Mouse (Mus musculus) liver, embryonic 11.5 days (tissue): Measurements from ENCODE around the gene Npm1. TPM values are rescaled to one million over a fixed set of nuclear protein-coding genes. Genes with fewer than 3 reads are reported as not detected.

ENCODE experiments used
- ATAC-seq: fragments of 200-750 bp; cut with Nextera tagmentation; replicated peaks from 2 replicates; pipeline ENCODE4 v1.8.0; 2017; ENCODE audit warnings: moderate number of reproducible peaks, mild to moderate bottlenecking, moderate TSS enrichment, moderate library complexity; ENCODE audit not compliant: low FRiP score
- DNase-seq: peaks from one replicate; pipeline ENCODE4 v3.0.0-alpha.2; 2017; ENCODE audit warnings: low spot score
- H3K27ac ChIP-seq: fragments of 300-500 bp; sonication (generic); 2 replicates; pipeline ENCODE4 v1.5.1; 2014; ENCODE audit warnings: mild to moderate bottlenecking, low read depth, low read length, control low read depth
- H3K27me3 ChIP-seq: fragments of 300-500 bp; sonication (generic); replicated peaks from 2 replicates; pipeline ENCODE4 v1.6.1; 2014; ENCODE audit warnings: low read length, mixed read lengths; ENCODE audit not compliant: control insufficient read depth, insufficient read depth
- H3K36me3 ChIP-seq: fragments of 300-500 bp; sonication (generic); 2 replicates; pipeline ENCODE4 v1.6.1; 2014; ENCODE audit warnings: mild to moderate bottlenecking, low read length, moderate library complexity, mixed read lengths; ENCODE audit not compliant: control insufficient read depth, insufficient read depth
- H3K4me1 ChIP-seq: fragments of 300-500 bp; sonication (generic); replicated peaks from 2 replicates; pipeline ENCODE4 v1.6.1; 2014; ENCODE audit warnings: low read length, mixed read lengths; ENCODE audit not compliant: control insufficient read depth, insufficient read depth
- H3K4me2 ChIP-seq: fragments of 300-500 bp; sonication (generic); 2 replicates; pipeline ENCODE4 v1.6.1; 2014; ENCODE audit warnings: mild to moderate bottlenecking, control low read depth, moderate library complexity
- H3K4me3 ChIP-seq: fragments of 300-500 bp; sonication (generic); 2 replicates; pipeline ENCODE4 v1.5.1; 2014; ENCODE audit warnings: low read depth, low read length, control low read depth
- H3K9ac ChIP-seq: fragments of 300-500 bp; sonication (generic); 2 replicates; pipeline ENCODE4 v1.6.1; 2014; ENCODE audit warnings: low read depth, low read length, control low read depth
- H3K9me3 ChIP-seq: fragments of 300-500 bp; sonication (generic); 2 replicates; pipeline ENCODE4 v1.6.1; 2016; ENCODE audit warnings: low read length, inconsistent platforms, mixed read lengths; ENCODE audit not compliant: control insufficient read depth
- WGBS: fragments of 180-500 bp; shearing (Covaris S2); extraction: QIAGEN DNeasy Blood & Tissue Kit; methylation state at CpG from one replicate; pipeline ENCODE4 v1.1.7; 2014; 5-methylcytosine and 5-hydroxymethylcytosine counted together
- polyA plus RNA-seq: library from polyadenylated mRNA; unstranded; fragments of >200 nt; fragmentation: Nextera tagmentation; extraction: Ambion mirVana; gene quantifications from 2 replicates; pipeline ENCODE4 v1.2.1, GENCODE M21; 2014

Npm1 gene
- polyA plus RNA-seq, 1 experiment from 2014 or later, result 1,921 TPM

DNA sequence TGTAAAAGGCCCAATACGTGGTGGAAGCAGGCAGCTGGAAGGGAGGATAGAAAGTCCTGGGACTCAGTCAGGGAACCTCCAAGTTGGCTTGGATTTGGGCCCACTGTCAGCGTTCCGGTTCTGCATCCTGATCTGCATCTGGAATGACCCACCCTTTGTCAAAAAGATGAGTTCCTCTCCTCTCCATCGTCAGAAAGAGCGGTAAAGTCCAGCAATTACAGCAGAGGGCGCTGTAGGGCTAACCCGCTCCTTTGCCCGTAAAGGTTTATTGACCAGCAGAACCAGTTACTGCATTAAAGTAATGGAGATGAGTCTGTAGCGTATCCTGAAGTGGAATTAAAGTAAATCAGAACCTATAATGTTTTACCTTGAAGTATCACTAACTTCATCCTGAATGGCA lies 7.5 kb upstream of the Npm1 start:
- Histone ChIP-seq H3K36me3 (no peaks in the 10 kb centered on the region), H3K4me1 (no peaks in the 10 kb centered on the region), H3K27me3 (peaks cover 17% of the 10 kb centered on the region), H3K4me3 (no peak overlapping the region), H3K4me2 (no peak overlapping the region), H3K27ac (no peak overlapping the region), H3K9me3 (no peaks in the 10 kb centered on the region), H3K9ac (no peak overlapping the region)
- DNase-seq (no peak), ATAC-seq (no peak)
- 10% methylated on average over 9 of the region's 9 CpGs for WGBS

DNA sequence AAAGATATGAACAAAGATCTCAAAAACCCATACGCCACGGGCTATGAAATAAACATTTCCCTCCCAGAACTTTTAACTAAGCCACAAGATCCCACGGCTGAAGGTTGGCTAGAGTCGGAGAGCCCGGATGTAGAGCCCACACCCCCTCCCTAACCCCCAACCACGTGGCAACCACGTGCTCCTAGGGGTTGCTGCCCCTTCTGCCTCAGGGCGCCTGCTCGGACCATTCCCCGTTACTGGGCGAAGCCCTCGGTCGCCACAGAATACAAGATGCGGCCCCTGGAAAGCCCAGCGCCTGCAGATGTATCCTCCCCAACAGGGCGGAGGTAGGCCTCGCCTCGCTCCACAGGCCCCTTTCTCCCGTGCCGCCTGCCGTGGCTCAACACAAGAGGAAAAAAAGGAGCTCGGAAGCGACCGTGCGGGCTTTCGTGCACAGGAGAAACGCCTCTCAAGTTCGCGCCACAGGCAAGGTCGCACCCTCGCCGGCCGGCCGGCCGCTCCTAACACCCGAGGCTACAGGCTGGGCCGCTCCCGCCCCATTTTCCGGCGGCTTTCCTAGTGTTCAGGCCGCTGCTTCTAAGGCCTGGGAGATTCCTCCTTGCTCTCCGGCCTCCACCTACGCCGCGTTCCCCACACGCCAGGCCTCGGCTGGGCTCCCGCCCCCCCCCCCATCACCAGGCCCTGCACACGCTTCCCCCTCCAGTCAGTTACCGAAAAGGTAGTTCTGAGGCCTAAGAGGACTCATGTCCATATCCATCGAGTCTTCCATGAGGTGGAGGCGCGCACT lies 602 bp downstream of the Npm1 start:
- DNase-seq, result peak; percentile 76
- Histone ChIP-seq H3K27me3 (0 out of 2 replicates have a peak, but pooled peaks cover 1% of the 10 kb centered on the region), H3K4me1 (peaks cover 5% of the 10 kb centered on the region; the same call in 1 of the 2 replicates), H3K9ac (peak overlapping the region; percentile 99), H3K36me3 (peaks cover 16% of the 10 kb centered on the region), H3K4me3 (peak overlapping the region; percentile 98), H3K4me2 (peak overlapping the region; percentile 78), H3K9me3 (no peaks in the 10 kb centered on the region), H3K27ac (peak overlapping the region; percentile 89)
- 2% methylated on average over 53 of the region's 53 CpGs for WGBS
- peak; percentile 56 for ATAC-seq

DNA sequence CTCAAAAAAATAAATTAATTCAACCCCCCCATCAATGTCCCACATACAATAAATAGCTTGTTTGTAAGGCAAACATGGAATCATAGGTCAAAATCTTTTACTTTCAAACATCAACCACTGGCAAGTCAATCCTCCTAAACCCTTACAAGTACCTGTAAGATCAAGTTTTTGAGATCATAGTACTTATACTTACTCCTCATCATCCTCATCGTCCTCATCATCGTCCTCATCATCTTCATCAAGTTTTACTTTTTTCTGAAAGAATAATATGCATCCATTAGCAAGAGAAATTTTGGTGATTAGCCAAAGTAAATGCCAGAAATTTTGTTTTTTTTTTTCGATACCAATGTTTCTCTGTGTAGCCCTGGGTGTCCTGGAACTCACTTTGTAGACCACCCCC lies 3.3 kb downstream of the Npm1 start:
- H3K27ac ChIP-seq, result no peak overlapping the region
- H3K9me3 ChIP-seq, result no peaks in the 10 kb centered on the region
- no peak for ATAC-seq
- peaks cover 26% of the 10 kb centered on the region for H3K36me3 ChIP-seq
- no peak overlapping the region for H3K9ac ChIP-seq
- DNase-seq, result no peak
- peaks cover 5% of the 10 kb centered on the region; the same call in 1 of the 2 replicates for H3K4me1 ChIP-seq
- no peak overlapping the region for H3K4me3 ChIP-seq
- H3K4me2 ChIP-seq, result peak overlapping the region; percentile 78
- WGBS, result 82% methylated on average over 3 of the region's 3 CpGs
- H3K27me3 ChIP-seq, result no peaks in the 10 kb centered on the region

DNA sequence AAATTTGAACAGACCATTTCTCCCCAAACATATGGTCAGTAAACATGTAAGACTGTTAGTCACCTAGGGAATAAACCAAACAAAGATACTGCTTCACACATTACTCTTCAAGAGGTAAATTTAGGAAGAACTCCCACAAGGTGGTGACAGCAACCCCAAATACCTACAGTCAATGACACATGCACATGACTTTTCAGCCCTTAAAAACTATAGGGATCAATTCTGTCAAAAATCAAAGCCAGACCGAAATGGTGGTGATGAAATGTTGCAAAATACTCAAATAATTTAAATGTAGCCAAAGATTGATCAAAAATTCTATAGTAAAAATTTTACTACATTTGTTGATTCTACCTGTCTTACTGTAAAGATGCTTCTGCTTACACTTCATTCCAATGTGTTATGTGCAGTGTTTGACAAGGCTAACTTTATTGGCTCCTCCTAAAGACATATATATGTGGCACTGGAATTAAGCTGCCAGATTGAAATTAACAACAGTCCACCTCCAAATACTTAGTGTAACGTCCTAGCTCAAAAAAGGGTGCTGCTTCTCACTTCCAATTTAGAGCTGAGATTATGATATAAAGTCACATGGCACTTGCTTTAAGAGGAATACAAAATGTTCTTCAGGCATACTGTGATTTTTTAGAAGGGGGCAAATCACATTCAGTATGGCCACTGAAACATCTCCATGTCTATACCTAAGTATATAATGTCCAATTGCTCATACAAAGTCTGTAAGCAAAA lies 5.4 kb downstream of the Npm1 start:
- Histone ChIP-seq H3K36me3 (peaks cover 32% of the 10 kb centered on the region), H3K4me1 (peaks cover 2% of the 10 kb centered on the region; the same call in 1 of the 2 replicates), H3K27ac (no peak overlapping the region), H3K4me3 (no peak overlapping the region), H3K27me3 (no peaks in the 10 kb centered on the region), H3K9ac (no peak overlapping the region), H3K4me2 (no peak overlapping the region), H3K9me3 (no peaks in the 10 kb centered on the region)
- ATAC-seq (no peak), DNase-seq (no peak)
- WGBS, result 75% methylated on average over 2 of the region's 2 CpGs

DNA sequence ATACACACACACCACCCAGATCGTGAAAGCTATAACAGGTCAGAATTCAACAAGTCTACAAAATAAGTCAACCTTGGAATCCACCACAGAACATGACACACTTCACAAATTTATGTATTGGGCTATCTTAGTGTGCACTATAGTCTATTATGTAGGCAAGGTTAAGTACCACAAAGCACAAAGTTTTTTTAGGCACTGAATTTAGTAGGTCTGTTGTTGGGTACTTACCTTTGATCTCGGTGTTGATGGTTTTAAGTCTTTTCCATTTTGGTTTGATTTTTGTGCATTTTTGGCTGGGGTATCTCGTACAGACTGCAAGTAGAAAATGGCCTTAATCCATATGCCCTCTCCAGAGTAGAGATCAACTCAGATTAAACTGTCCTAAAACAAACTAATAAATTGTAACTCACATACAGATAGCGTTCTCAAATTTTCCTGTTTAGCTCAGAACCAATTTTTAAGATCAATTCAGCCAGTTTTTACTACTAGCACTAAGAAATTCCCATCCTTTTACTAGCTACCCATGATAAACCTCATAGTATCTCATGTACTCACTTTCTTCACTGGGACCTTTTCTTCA lies 6.5 kb downstream of the Npm1 start:
- H3K36me3 ChIP-seq, result peaks cover 38% of the 10 kb centered on the region
- no peak overlapping the region for H3K27ac ChIP-seq
- H3K4me1 ChIP-seq, result peaks cover 2% of the 10 kb centered on the region; the same call in 1 of the 2 replicates
- H3K9me3 ChIP-seq, result no peaks in the 10 kb centered on the region
- H3K9ac ChIP-seq, result no peak overlapping the region
- 89% methylated on average over 4 of the region's 4 CpGs for WGBS
- no peak overlapping the region for H3K4me2 ChIP-seq
- H3K4me3 ChIP-seq, result no peak overlapping the region
- no peak for ATAC-seq
- H3K27me3 ChIP-seq, result no peaks in the 10 kb centered on the region
- no peak for DNase-seq

DNA sequence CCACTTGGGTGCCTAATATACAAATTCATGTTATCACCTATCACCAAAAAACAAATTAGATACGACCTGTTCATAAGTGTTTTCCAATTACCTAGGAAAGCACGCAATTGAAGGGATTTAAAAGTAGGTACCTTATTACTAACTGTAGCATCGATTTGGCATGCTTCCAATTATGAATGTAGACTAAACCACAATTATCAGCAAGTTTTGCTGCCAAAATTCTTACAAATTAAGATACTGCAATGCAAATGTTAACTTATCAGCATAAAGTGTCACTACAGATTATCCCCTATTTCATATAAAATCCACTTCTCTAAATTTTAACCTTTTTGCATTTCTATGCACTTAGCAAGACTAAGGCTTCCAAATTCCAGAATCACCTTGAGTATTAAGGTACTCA lies 8.5 kb downstream of the Npm1 start:
- Histone ChIP-seq H3K9me3 (no peaks in the 10 kb centered on the region), H3K36me3 (peaks cover 36% of the 10 kb centered on the region), H3K9ac (no peak overlapping the region), H3K27me3 (no peaks in the 10 kb centered on the region), H3K4me2 (no peak overlapping the region), H3K27ac (no peak overlapping the region), H3K4me3 (no peak overlapping the region), H3K4me1 (no peaks in the 10 kb centered on the region)
- DNase-seq, result no peak
- WGBS, result 90% methylated on average over 3 of the region's 3 CpGs
- ATAC-seq, result no peak

DNA sequence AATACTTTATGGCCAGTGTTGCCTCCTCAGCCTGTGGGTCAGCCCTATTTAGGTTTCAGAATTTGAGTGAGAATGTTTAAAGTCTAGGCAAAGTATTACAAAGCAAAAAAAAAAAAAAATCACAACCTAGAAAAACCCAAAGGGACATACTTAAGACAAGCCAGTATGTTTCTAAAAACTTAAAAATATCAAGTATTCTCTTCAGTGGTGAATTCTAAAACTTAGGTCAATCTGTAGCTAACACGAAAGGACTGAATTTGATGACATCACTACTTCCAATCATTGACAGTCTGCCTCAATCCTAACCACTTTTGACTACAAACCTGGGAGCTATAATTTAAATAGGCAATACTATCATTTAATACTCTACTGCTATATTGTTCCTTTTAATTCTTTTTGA lies 10.0 kb downstream of the Npm1 start:
- Histone ChIP-seq H3K9ac (no peak overlapping the region), H3K9me3 (no peaks in the 10 kb centered on the region), H3K36me3 (peaks cover 35% of the 10 kb centered on the region), H3K4me1 (peaks cover 3% of the 10 kb centered on the region), H3K4me3 (no peak overlapping the region), H3K27me3 (peaks cover 3% of the 10 kb centered on the region), H3K4me2 (no peak overlapping the region), H3K27ac (no peak overlapping the region)
- DNase-seq (no peak), ATAC-seq (no peak)
- 95% methylated on average over 1 of the region's 1 CpGs for WGBS

DNA sequence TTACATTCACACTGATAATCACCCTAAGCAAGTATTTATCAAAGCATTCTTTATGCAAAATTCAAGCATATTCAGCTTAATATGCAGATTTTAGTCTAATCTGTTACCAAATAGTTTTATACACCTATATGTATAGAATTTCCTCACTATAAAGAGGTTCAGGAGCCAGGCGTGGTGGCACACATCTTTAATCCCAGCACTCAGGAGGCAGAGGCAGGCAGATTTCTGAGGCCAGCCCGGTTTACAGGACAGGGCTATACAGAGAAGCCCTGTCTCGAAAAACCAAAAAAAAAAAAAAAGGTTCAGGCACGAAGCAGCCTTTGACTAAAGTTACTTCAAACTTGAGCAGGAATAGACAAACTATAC lies 11.2 kb downstream of the Npm1 start:
- peaks cover 27% of the 10 kb centered on the region for H3K36me3 ChIP-seq
- H3K4me1 ChIP-seq, result peaks cover 11% of the 10 kb centered on the region
- DNase-seq (no peak), ATAC-seq (no peak)
- H3K27ac ChIP-seq, result no peak overlapping the region
- 72% methylated on average over 4 of the region's 4 CpGs for WGBS
- no peak overlapping the region for H3K4me3 ChIP-seq
- no peak overlapping the region for H3K4me2 ChIP-seq
- no peaks in the 10 kb centered on the region for H3K9me3 ChIP-seq
- H3K9ac ChIP-seq, result no peak overlapping the region
- peaks cover 15% of the 10 kb centered on the region for H3K27me3 ChIP-seq
